Mouse (Mus musculus) right cerebral cortex, postnatal 14 days (tissue): Measurements from ENCODE around the gene Tprgl.

Experiments
- DNase-seq: peaks from one replicate; pipeline ENCODE4 v3.0.0; 2022

Gene Tprgl

DNA sequence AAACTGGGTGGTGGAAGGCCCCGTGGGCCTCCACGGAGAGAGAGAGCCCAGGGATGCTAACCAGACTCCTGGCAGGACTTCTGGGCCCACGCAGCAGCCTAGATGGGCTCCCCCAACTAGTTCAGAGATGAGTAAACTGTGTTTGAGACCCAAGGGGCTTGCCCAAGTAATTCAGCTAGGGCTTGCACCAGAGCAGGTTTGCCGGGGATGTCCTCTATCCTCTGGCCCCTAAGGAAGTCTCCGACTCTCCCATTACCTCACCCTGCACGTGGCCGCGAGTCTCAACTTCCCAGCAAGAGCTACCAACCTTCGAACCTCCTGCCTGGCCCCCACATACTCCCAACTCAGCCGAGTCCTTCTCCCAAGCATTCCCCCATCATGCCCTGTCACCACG lies 50.6 kb downstream of the Tprgl start:
- DNase-seq, result no peak

DNA sequence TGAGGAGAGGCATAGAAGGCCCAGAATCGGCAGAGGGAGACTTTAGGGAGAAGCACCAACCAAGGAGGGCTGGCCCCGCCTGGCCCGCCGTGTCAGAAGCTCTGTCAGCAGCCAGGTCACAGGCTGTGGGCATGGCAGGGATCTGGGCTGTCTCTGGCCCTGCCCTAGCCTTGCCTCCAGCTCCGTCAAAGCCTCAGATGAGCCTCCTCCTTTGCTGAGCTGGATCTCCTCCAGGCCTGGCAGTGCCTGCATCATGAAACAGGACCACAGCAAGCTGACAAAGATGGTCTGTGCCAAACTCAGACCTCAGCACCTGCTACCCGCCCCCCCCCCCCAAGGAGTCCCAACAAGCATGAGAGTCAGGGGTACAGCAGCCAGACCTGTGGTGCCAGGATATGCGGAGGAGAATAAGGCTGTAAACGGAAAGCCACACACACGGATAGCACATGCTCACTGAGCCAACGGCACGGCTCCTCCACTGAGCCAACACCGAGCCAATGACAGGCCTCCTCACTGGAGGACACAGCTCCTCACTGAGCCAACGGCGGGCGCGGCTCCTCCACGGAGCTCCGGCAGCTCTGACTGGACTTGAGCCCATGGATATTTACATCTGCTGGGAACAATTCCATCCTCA lies 51.1 kb downstream of the Tprgl start:
- peak; percentile 43 for DNase-seq
